Mouse (Mus musculus) heart, embryonic 12.5 days (tissue): ENCODE data around the gene Mlx. TPM values are rescaled to one million over a fixed set of nuclear protein-coding genes. Genes with fewer than 3 reads are reported as not detected.

Experiments used
- ATAC-seq: fragments of 200-750 bp; cut with Nextera tagmentation; 2 replicates; pipeline ENCODE4 v1.8.0; 2017; ENCODE audit warnings: moderate TSS enrichment, moderate library complexity; ENCODE audit not compliant: insufficient number of reproducible peaks, low FRiP score
- H3K27ac ChIP-seq: fragments of 300-500 bp; sonication (generic); 2 replicates; pipeline ENCODE4 v1.5.1; 2016; ENCODE audit warnings: mild to moderate bottlenecking, moderate library complexity; ENCODE audit not compliant: poor library complexity, severe bottlenecking
- H3K27me3 ChIP-seq: fragments of 300-500 bp; sonication (generic); replicated peaks from 2 replicates; pipeline ENCODE4 v1.6.1; 2016; ENCODE audit warnings: mild to moderate bottlenecking, moderate library complexity
- H3K36me3 ChIP-seq: fragments of 300-500 bp; sonication (generic); 2 replicates; pipeline ENCODE4 v1.6.1; 2016; ENCODE audit warnings: mild to moderate bottlenecking, moderate library complexity
- H3K4me1 ChIP-seq: fragments of 300-500 bp; sonication (generic); replicated peaks from 2 replicates; pipeline ENCODE4 v1.6.1; 2016; ENCODE audit warnings: mild to moderate bottlenecking
- H3K4me2 ChIP-seq: fragments of 300-500 bp; sonication (generic); 2 replicates; pipeline ENCODE4 v1.6.1; 2016; ENCODE audit warnings: mild to moderate bottlenecking, moderate library complexity
- H3K4me3 ChIP-seq: fragments of 300-500 bp; sonication (generic); 2 replicates; pipeline ENCODE4 v1.5.1; 2016; ENCODE audit warnings: mild to moderate bottlenecking
- H3K9ac ChIP-seq: fragments of 300-500 bp; sonication (generic); 2 replicates; pipeline ENCODE4 v1.6.1; 2016; ENCODE audit warnings: mild to moderate bottlenecking, moderate library complexity
- H3K9me3 ChIP-seq: fragments of 300-500 bp; sonication (generic); replicated peaks from 2 replicates; pipeline ENCODE4 v1.6.1; 2016; ENCODE audit warnings: mild to moderate bottlenecking, moderate library complexity
- WGBS: fragments of 180-500 bp; shearing (Covaris S2); methylation state at CpG from one replicate; pipeline ENCODE4 v1.1.7; 2016; 5-methylcytosine and 5-hydroxymethylcytosine counted together
- polyA plus RNA-seq: library from polyadenylated mRNA; unstranded; fragments of >200 nt; fragmentation: Nextera tagmentation; extraction: Ambion mirVana; gene quantifications from 2 replicates; pipeline ENCODE4 v1.2.1, GENCODE M21; 2016

Mlx gene
- 36.2 and 37.3 TPM in 2 replicates for polyA plus RNA-seq

DNA sequence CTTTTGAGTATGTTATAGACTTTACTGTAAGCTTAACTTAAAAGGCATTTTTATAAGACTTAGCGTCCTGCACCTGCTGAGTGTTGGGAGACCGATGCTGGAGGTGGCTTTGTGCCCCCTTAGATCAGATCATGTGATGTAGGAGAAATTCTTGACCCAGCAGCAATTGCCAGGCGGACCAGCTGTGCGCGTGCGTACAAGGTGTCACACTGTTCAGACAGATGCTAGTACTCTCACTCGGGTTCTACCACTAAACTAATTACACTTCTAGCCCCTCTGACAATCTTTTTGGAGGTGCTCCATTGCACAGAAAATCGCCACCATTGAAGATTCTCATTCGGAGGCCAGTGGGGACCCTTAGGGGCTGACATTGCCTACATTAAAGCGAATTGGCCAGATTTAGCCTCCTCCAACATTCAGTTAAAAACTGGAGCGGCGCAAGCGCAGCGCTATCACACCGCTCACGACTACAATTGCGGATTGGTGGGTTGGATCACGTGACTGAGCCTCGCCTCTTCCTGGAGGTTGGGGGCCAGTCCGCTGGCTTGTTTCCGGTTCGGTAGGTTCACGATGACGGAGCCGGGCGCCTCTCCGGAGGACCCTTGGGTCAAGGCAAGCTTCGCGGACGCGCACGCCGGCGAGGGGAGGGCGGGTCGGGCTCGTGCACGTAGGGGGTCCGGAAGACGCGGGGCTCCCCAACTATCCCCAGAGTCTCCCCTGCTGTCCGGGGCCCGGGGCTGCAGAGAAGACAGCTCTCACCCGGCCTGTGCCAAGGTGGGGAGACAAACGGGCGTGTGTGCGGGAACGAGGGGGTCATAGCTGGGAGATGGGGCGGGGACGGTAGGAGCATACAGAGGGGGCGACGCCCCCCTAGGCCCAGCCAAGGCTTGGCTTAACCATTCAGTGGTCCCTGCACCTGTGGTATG is at the start of gene Mlx:
Mlx (plus strand) TSS at position 522 of the 926 bp plus-strand sequence.
- peak within 1 kb of the TSS; percentile 95 for H3K4me2 ChIP-seq
- H3K27ac ChIP-seq = peak within 1 kb of the TSS; percentile 74
- H3K4me1 ChIP-seq = peaks cover 39% of the 10 kb centered on the region
- peak within 1 kb of the TSS; percentile 92 for H3K9ac ChIP-seq
- H3K4me3 ChIP-seq = peak within 1 kb of the TSS; percentile 86
- H3K27me3 ChIP-seq = no peaks in the 10 kb centered on the region
- H3K9me3 ChIP-seq = no peaks in the 10 kb centered on the region
- whole genome bisulfite sequencing = 2% methylated on average over 52 of the region's 52 CpGs
- ATAC-seq = peak; percentile 87
- H3K36me3 ChIP-seq = peaks cover 52% of the 10 kb centered on the region

DNA sequence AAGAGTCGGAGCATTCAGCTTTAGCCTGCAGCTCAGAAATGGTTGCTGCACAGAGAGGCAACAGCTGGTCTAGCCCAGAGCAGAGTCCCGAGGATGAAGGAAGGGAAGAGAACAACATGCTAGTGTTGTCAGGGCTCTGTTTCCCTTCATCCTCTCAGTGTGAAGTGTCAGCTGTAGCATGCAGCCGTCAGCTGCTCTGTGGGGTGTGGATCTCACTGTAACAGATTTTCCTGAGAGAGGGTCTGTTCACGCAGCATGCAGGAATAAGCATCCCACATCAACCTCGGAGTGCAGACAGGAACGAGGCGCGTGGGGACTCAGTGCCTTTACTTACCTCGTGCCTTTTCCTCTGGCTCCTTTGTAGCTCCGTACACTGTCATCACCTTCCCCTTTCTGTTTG is 49.3 kb upstream of the Mlx start:
- Histone ChIP-seq H3K4me2 (no peak overlapping the region), H3K36me3 (peaks cover 91% of the 10 kb centered on the region), H3K9ac (no peak overlapping the region), H3K4me3 (no peak overlapping the region), H3K4me1 (no peaks in the 10 kb centered on the region), H3K27ac (no peak overlapping the region), H3K27me3 (no peaks in the 10 kb centered on the region), H3K9me3 (no peaks in the 10 kb centered on the region)
- 73% methylated on average over 10 of the region's 10 CpGs for WGBS
- no peak for ATAC-seq

DNA sequence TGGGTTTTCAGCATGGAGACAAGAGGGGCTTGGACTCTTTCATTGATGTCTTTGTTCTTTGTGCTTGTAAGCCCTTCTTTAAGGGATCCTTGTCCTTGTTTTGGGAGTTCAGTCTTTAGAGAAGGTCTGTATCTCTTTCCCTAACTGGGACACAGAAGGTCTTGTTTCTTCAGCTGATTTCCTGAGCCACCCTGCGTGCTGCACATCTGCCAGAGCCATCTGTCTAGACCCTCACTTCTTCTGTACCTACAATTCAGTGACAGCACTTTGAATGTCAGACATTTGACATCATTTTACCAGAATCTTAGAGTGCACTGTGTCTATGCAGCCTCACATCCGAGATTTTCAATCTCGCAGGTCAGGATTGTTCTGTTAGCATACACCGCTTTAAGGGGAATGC is 41.3 kb upstream of the Mlx start:
- 91% methylated on average over 4 of the region's 4 CpGs for WGBS
- H3K4me2 ChIP-seq = no peak overlapping the region

GRCm38 (mm10) chr11:101046440-101046839 is 40.6 kb upstream of the Mlx start:
- Histone ChIP-seq H3K36me3 (peaks cover 97% of the 10 kb centered on the region), H3K9me3 (no peaks in the 10 kb centered on the region), H3K9ac (peak overlapping the region; percentile 35; the same call in 1 of the 2 replicates), H3K4me1 (peaks cover 14% of the 10 kb centered on the region), H3K4me3 (no peak overlapping the region), H3K27me3 (no peaks in the 10 kb centered on the region), H3K27ac (peak overlapping the region; percentile 39; the same call in 1 of the 2 replicates), H3K4me2 (no peak overlapping the region)
- 31% methylated on average over 9 of the region's 9 CpGs for WGBS
- ATAC-seq = no peak

More for the DNA sequence above, 41.3 kb upstream of the Mlx start:
- no peaks in the 10 kb centered on the region for H3K27me3 ChIP-seq
- peaks cover 99% of the 10 kb centered on the region for H3K36me3 ChIP-seq
- no peaks in the 10 kb centered on the region for H3K9me3 ChIP-seq
- H3K9ac ChIP-seq = no peak overlapping the region
- no peak for ATAC-seq
- H3K4me1 ChIP-seq = peaks cover 14% of the 10 kb centered on the region
- H3K4me3 ChIP-seq = no peak overlapping the region
- no peak overlapping the region for H3K27ac ChIP-seq

GRCm38 (mm10) chr11:101047502-101047901 is 39.6 kb upstream of the Mlx start:
- peaks cover 14% of the 10 kb centered on the region for H3K4me1 ChIP-seq
- H3K9ac ChIP-seq = no peak overlapping the region
- no peaks in the 10 kb centered on the region for H3K9me3 ChIP-seq
- no peak overlapping the region for H3K4me3 ChIP-seq
- no peak for ATAC-seq
- H3K4me2 ChIP-seq = no peak overlapping the region
- no peaks in the 10 kb centered on the region for H3K27me3 ChIP-seq
- H3K36me3 ChIP-seq = peaks cover 98% of the 10 kb centered on the region
- WGBS = 76% methylated on average over 3 of the region's 3 CpGs
- H3K27ac ChIP-seq = no peak overlapping the region

- Histone ChIP-seq H3K4me3 (no peak overlapping the region), H3K27me3 (no peaks in the 10 kb centered on the region), H3K9ac (no peak overlapping the region), H3K9me3 (peaks cover 4% of the 10 kb centered on the region), H3K4me1 (peaks cover 16% of the 10 kb centered on the region), H3K27ac (no peak overlapping the region), H3K4me2 (no peak overlapping the region), H3K36me3 (peaks cover 97% of the 10 kb centered on the region)
- WGBS = 90% methylated on average over 9 of the region's 9 CpGs
- no peak for ATAC-seq
Observed at GRCm38 (mm10) chr11:101050359-101050758, 36.7 kb upstream of the Mlx start.

GRCm38 (mm10) chr11:101051051-101051493 is 36.0 kb upstream of the Mlx start:
- no peak overlapping the region for H3K27ac ChIP-seq

DNA sequence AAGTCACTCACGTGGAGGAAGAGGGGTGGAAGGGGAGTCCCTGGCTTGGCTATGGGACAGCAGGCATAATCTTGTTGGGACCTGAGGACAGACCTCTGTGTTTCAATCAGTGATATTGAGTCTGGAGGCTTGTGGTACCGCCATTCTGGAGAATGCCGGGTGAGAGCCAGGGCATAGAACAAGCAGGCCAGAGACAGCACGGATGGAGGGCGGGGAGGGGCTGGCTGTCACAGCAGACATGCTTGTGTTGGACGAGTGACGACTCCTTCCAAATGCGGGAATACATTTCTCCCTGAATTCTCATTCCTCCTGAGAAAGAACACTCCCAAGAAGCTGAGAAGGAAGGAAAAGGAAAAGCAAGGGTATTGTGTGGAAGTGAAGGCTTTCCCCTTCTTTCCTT is 35.5 kb upstream of the Mlx start:
- Histone ChIP-seq H3K9ac (no peak overlapping the region), H3K36me3 (peaks cover 91% of the 10 kb centered on the region), H3K4me1 (peaks cover 22% of the 10 kb centered on the region), H3K27ac (no peak overlapping the region), H3K4me3 (no peak overlapping the region), H3K9me3 (peaks cover 4% of the 10 kb centered on the region), H3K4me2 (no peak overlapping the region), H3K27me3 (no peaks in the 10 kb centered on the region)
- ATAC-seq = no peak
- WGBS = 74% methylated on average over 8 of the region's 8 CpGs

More at GRCm38 (mm10) chr11:101051051-101051493, 36.0 kb upstream of the Mlx start:
- H3K4me3 ChIP-seq = no peak overlapping the region
- no peaks in the 10 kb centered on the region for H3K27me3 ChIP-seq
- no peak overlapping the region for H3K9ac ChIP-seq
- WGBS = 82% methylated on average over 6 of the region's 6 CpGs
- H3K4me1 ChIP-seq = peaks cover 22% of the 10 kb centered on the region
- H3K4me2 ChIP-seq = no peak overlapping the region
- peaks cover 97% of the 10 kb centered on the region for H3K36me3 ChIP-seq
- no peak for ATAC-seq
- H3K9me3 ChIP-seq = peaks cover 4% of the 10 kb centered on the region

- peaks cover 27% of the 10 kb centered on the region for H3K4me1 ChIP-seq
- H3K9me3 ChIP-seq = peaks cover 4% of the 10 kb centered on the region
- no peaks in the 10 kb centered on the region for H3K27me3 ChIP-seq
- no peak overlapping the region for H3K4me3 ChIP-seq
- no peak overlapping the region for H3K4me2 ChIP-seq
- WGBS = 94% methylated on average over 10 of the region's 10 CpGs
- no peak overlapping the region for H3K27ac ChIP-seq
- peaks cover 78% of the 10 kb centered on the region for H3K36me3 ChIP-seq
- no peak for ATAC-seq
- no peak overlapping the region for H3K9ac ChIP-seq
Observed at GRCm38 (mm10) chr11:101052751-101053473, 34.2 kb upstream of the Mlx start.

DNA sequence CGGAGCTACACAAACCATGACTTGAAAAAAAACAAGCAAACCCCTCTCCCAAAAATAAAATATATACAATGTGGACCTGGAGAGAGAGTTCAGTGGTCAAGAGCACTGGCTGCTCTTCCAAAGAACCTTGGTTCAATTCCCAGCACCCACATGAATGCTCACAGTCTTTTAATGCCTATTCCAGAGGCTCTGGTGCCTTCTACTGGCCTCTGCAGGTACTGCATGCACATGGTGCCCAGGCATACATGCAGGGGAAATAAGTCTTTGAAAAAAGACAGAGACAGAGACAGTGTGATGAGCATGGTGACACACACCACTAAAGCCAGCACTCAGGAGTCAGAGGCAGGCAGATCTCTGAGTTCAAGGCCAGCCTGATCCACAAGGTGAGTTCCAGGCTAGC is 33.1 kb upstream of the Mlx start:
- Histone ChIP-seq H3K36me3 (peaks cover 68% of the 10 kb centered on the region), H3K4me3 (no peak overlapping the region), H3K27me3 (no peaks in the 10 kb centered on the region), H3K9ac (no peak overlapping the region), H3K4me1 (peaks cover 38% of the 10 kb centered on the region), H3K27ac (no peak overlapping the region), H3K9me3 (peaks cover 4% of the 10 kb centered on the region), H3K4me2 (no peak overlapping the region)
- no peak for ATAC-seq
- 100% methylated on average over 1 of the region's 1 CpGs for WGBS

DNA sequence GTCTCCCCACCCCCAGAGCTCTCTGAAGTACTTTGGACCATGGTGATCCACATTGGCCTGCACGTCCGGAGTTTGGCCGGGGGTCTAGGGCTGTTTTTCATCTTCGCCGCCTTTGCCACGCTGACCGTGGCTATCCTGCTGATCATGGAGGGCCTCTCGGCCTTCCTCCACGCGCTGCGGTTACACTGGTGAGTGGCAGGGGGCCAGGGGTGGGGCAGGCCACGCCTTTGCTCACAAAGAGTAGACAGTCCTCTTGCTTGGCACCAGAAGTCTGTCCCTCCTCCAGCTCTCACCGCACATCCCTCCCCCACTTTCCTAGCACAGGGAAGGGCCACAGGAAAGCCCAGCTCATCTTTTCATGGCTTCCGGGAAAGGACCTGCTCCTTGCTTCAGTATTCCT is 31.7 kb upstream of the Mlx start:
- WGBS = 66% methylated on average over 14 of the region's 14 CpGs
- H3K9ac ChIP-seq = no peak overlapping the region
- peaks cover 53% of the 10 kb centered on the region for H3K36me3 ChIP-seq
- H3K4me1 ChIP-seq = peaks cover 52% of the 10 kb centered on the region
- no peak overlapping the region for H3K27ac ChIP-seq
- H3K4me2 ChIP-seq = no peak overlapping the region
- ATAC-seq = no peak
- no peak overlapping the region for H3K4me3 ChIP-seq
- H3K9me3 ChIP-seq = peaks cover 4% of the 10 kb centered on the region
- H3K27me3 ChIP-seq = no peaks in the 10 kb centered on the region
